Mouse (Mus musculus) kidney, postnatal 36 days (tissue): ENCODE results near the gene Tbx10.

Experiments used
- DNase-seq, 2 experiments: peaks; one replicate each; pipeline ENCODE4 v3.0.0; 2021 to 2022; ENCODE audit warnings: mixed read lengths in 2 of 2

The Tbx10 gene

DNA sequence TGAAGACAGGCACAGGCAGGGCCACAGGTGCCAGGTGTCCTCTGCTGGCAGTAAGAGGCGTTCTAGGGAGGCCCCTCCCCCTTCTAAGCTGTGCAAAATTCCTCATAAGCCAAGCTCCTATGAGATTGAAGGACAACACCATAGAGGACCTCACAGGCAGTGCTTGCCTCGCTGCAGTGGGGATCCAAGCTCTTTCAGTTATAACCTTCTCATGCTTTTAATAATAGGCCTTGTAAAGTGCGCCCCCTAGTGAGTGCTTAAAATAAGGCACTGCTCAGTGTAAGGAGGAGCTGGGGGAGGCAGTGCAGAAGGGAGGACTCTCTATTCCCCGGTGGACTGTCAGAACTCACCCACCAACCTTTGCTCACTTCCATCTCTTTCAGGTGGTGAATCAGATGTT is 12.2 kb upstream of the Tbx10 start:
- DNase-seq, result peak; percentile 89 to 90

DNA sequence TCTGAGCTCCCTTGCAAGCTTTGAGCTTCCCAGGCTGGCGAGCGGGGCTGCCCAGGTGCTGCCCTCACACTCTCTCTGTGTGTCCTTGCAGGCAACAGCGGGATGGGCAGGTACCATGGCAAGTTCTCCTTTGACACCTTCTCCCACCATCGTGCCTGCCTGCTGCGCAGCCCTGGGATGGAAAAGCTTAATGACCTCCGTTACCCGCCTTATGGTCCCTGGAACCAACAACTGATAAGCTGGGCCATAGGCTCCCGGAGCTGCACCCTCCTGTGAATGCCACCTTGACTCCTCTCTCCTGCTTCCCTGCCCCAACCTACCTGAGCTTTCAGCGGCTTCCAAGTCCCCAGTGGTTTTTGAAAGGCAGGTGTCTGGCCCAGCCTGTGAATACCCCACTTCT is 11.6 kb upstream of the Tbx10 start:
- no peak for DNase-seq

GRCm38 (mm10) chr19:3983527-3984200 is 8.9 kb upstream of the Tbx10 start:
- DNase-seq, result peak in 1 of 2 experiments; percentile 59

DNA sequence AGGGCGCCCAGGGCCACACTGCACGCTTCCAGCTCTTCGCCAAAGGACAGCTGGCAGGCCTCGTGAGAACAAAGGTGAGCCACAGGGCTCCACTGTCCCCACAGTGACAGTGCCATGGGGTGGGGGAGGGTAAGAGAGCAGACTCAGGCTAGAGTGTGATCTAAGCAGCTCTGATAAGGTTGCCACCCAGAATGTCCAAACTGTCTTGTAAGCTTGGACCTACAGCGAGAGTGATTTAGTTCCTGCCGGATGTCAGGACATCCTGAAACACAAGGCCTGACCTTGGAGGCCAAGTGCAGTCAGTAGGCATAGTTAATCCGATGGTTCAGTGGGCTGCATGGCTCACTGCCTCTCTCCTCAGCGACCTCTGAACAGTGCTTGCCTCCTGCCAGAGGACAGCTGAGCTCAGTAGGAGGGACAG is 7.3 kb upstream of the Tbx10 start:
- peak; percentile 84 to 93 for DNase-seq

DNA sequence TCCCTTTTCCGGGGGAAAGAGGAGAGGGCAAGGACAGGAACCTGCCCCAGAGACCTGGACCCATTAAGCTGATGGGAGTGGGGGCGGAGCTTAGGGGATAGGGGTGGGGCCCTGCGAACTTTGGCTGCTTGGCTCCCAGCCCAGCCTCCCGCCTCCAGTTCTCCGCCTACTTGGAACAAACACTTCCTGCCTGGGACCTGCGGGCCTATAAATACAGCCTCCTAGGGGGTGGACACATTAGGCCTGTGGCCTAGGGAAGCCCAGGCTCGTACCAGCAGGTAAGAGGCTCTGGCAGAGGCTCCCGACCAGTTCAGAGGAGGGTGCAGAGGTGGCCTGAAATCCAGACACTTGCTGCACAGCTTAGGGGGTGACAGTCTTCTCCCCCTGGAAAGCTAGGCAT is 6.2 kb upstream of the Tbx10 start, which contains the start of gene Acy3:
Gene Acy3, plus strand, starts transcription at position 237 of the 400 bp plus-strand sequence.
- DNase-seq, result peak; percentile 96 to 98

DNA sequence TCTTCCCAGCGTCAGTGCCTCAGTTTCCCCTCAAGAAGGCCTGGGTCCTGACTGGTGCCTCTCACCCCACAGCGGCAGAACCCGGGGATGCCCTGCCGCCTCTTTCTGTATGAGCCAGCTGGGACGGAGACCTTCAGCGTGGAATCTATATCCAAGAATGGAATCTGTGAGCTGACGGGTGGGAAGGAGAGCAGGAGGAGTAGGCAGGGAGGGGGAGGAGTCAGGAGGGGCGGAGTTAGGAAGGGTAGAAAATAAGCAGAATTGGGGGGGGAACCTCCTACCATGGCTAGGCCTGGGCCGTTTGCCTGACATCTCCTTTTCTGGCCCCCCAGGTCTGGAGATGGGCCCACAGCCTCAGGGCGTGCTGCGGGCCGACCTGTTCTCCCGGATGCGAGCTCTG is 4.5 kb upstream of the Tbx10 start:
- peak in 1 of 2 experiments; percentile 64 for DNase-seq

GRCm38 (mm10) chr19:3988750-3989149 is 3.8 kb upstream of the Tbx10 start:
- peak in 1 of 2 experiments; percentile 48 for DNase-seq

DNA sequence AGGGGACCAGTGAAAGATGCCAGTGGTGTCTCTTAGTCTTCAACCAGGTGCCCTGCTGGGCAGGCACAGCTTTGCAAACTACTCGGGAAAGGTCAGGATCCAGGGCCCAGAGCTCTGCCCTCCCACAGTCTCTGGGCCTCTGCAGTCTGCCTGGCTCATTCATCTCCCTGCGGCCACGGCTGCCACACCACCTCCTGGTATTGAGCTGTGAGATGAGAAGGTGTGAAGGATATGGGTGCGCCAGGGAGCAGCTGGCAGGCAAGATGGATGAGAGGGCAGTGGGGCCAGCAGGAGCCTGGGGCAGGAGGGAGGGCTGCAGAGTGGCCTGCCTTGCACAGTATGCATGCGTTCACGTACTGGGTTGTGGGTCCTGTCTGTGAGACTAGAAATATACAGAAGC is 1.7 kb upstream of the Tbx10 start:
- DNase-seq, result no peak

GRCm38 (mm10) chr19:3991562-3991961 is 990 bp upstream of the Tbx10 start:
- peak in 1 of 2 experiments; percentile 71 for DNase-seq

DNA sequence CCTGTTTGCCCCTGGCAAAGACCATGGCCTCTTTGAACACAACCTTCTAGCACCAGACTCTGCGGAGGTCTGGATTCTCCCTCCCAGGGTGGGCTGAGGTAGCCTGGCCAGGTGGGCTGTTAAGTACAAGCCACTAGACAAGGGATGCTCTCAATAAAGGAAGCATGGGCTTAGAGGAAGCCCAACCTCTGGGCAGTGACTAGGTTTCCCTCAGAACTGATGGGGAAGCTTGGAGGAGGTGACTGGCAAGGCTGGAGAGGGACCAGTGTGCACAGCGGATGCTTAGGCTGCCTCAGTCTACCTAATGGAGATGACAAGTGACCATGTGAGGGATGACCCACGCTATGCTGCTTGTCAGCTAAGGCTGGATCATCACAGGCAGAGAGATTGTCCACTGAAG is 586 bp upstream of the Tbx10 start:
- no peak for DNase-seq

GRCm38 (mm10) chr19:3994932-3995331 is 2.4 kb downstream of the Tbx10 start:
- DNase-seq, result no peak

DNA sequence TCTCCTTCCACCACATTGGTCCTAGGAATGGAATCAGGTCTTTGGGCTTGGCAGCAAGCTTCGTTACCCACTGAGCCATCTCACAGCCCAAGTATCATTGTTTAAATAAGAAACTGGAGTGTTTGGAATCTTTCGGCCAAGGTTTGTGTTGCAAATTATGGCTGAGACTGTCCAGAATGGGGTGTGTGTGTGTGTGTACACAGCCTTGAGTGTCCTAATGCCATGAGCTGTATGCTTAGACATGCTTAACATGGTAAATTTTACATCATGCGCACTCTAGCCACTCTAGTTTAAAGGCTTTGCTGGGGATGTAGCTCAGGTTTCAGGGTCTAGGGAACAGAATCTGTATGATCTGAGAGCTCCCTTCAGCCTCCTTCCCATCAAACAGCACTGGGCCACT is 3.0 kb downstream of the Tbx10 start:
- no peak for DNase-seq

DNA sequence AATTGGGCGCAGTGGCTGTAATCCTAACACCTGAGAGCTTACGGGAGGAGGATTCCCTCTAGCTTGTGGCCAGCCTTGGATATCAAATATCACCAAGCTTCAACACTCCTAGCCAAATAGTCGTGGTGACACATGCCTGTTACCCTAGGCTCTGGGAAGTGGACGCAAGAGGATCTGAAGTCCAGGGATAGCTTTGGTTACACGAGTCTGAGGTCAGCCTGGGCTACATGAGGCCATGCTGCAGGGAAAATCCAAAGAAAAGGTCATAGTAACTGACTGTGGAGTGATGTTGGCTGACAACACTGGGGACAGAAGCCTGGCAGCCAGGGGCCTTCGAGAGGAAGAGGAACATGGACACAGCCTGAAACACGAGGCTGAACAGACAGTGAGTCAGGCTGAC is 3.6 kb downstream of the Tbx10 start:
- DNase-seq, result no peak

DNA sequence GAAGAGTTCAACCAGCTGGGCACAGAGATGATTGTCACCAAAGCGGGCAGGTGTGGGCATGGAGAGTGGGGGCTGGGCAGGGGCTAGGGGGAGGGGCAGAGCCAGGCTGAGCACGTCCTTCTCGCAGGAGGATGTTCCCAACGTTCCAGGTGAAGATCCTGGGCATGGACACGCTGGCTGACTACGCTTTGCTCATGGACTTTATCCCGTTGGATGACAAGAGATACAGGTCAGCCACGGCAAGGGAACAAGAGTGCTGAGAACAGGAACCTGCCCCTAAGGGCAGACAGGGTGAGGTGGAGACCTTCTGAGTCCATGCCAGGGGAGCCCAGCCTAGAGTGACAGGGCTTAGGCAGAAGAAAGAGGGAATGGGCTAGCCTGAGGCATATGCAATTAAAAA is 4.2 kb downstream of the Tbx10 start:
- DNase-seq, result peak; percentile 59 to 66

GRCm38 (mm10) chr19:3997231-3997630 is 4.7 kb downstream of the Tbx10 start:
- DNase-seq, result peak in 1 of 2 experiments; percentile 51

- no peak for DNase-seq
These were observed 5.8 kb downstream of the Tbx10 start for GRCm38 (mm10) chr19:3998335-3998734.

GRCm38 (mm10) chr19:3999121-3999730 is 6.7 kb downstream of the Tbx10 start:
- no peak for DNase-seq

DNA sequence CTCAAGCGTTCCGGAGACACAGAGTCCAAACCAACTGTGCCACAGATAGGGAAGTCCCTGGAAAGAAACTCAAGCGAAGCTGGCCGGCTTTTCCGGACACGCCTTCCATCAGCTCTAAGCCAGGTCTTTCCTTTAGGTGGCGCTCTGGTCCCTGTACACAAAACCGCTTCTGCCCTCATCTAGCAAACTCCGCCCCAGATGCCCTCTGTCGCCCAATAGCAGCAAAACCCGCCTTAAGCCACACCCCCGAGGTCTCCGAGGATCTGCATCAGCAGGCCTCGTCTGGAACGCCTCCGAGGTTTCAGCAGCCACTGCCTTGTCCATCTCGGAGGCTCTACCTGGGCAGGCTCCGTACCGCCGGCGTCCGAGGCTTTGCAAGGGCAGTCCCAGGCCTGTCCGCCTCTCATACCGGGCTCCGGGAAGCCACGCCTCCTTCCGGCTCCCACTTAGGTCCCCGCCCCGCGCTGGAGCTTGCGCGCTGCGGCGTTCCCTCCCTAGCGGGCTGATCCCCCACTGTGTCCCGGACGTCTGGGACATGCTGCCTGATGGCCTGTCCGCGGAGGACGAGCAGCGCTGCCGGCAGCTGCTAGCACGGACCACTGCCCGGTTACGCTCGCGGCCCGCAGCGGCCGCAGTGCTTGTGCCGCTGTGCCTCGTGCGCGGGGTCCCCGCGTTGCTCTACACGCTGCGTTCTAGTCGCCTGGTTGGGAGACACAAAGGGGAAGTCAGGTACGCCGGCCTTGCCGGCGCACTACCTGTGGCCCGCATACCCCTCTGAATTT is 7.8 kb downstream of the Tbx10 start, which contains the start of the genes Nudt8 and Gm49405:
Gene Nudt8, plus strand, starts transcription at position 462 of the 782 bp plus-strand sequence.
Gene Gm49405, plus strand, starts transcription at position 508 of the 782 bp plus-strand sequence.
- peak; percentile 97 to 99 for DNase-seq

DNA sequence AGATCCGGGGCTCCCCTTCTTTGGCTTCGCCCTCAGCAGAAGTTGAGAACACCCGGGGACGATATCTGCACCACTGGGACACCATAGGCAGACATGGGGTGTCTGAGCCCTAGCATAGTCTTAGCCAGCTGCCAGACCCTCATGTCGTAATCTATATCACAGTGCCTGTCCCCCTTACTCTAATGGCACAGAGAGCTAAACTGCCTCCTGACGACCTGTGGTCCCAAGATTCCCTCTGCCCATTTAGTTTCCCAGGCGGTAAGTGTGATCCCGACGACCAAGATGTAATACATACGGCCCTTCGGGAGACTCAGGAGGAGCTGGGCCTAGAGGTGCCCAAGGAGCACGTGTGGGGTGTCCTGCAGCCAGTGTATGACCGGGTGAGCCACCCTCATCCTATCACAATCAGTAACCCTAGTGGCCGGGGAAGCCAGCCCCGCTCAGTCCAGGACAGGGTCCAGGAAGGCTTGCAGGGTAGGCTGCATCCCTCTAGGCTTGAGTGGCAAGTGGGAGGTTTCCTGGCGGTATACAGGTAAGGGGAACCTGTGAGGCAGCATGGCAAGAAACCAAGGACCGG is 8.5 kb downstream of the Tbx10 start:
- DNase-seq, result peak in 1 of 2 experiments; percentile 36

DNA sequence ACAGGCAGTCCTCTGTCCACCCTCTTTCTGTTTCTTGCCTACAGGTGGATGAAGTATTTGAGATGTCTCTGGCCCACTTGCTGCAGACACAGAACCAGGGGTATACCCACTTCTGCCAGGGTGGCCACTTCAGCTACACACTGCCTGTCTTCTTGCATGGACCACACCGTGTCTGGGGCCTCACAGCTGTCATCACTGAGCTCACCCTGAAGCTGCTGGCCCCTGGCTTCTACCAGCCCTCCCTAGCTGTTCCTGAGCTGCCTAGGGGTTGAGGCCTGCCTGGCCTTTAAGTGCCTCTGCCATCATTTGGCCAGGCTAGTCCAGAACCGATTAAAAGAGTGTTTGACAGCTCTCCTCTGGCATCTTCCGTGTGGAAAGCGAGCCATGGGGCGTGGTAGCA is 9.2 kb downstream of the Tbx10 start:
- no peak for DNase-seq

DNA sequence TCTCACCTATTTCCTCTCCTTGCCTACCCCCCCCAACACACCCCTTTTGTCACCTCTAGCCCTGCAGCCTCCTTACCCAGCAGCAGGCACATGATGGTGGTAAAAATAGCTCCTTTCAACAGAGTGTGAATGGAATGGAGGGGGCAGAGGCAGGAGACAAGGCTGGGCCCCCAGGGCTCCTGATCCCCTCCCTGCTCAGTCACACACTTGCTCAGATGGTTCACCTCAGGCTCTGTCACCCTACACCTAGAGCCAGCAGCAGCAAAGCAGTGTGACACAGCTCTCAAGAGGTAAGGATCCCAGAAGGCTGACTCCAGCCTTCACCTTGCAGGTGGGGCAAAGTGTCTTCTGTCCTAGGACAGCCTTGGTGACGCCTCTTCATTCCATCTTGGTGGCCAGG is 10.6 kb downstream of the Tbx10 start, which contains the start of gene Doc2g:
Gene Doc2g, plus strand, starts transcription at position 202 of the 400 bp plus-strand sequence.
- DNase-seq, result no peak

- no peak for DNase-seq
These were observed 11.1 kb downstream of the Tbx10 start for GRCm38 (mm10) chr19:4003641-4004040.

DNA sequence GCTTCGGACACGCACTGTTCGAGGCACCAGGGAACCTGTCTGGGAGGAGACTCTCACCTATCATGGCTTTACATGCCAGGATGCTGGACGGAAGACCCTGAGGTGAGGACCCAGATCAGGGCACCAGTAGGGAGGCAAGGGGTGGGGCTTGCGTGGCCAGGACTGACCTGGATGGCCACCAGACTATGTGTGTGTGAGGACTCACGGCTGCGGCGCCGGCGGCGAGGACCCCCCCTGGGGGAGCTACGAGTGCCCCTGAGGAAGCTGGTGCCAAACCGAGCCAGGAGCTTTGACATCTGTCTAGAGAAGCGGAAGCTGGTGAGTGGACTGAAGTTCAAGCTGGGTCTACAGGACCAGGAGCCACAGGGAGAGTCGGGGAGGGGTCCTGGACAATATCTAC is 11.8 kb downstream of the Tbx10 start:
- DNase-seq, result no peak
